9 mouse cellular contexts compared by ENCODE assay signal in genomic region chr19:5824043-5824825, GRCm38 (mm10). TPM values are rescaled to one million over a fixed set of nuclear protein-coding genes. Genes with fewer than 3 reads are reported as not detected.
DNase-seq lines count a peak whose midpoint lies in the region; ATAC-seq and TF ChIP-seq lines count a peak whose summit lies in the region.
"Had no signal": no experiment of that assay in that cellular context is flagged by ENCODE, and none has a peak within 500 bp of the region (broad histone marks: within the 10 kb centered on the region; RNA-seq: fewer than 3 reads in every experiment).

No protein-coding gene starts in this region.

- WGBS in limb, embryonic 15.5 days = 63% methylated on average over 22 of the region's 22 CpGs

- peaks cover 4% of the 10 kb centered on the region; the same call in 1 of the 2 replicates for H3K4me1 ChIP-seq in embryonic fibroblast, embryonic 13.5 days (ENCODE audit: control insufficient read depth, insufficient read depth, low read length)
- peaks cover 34% of the 10 kb centered on the region for H3K4me1 ChIP-seq in limb, embryonic 15.5 days

- peak overlapping the region; percentile 30; the same call in 1 of the 2 replicates for H3K27ac ChIP-seq in embryonic fibroblast, embryonic 13.5 days (ENCODE audit: insufficient read depth, low read length)
- H3K27ac ChIP-seq in limb, embryonic 15.5 days = 0 out of 2 replicates have a peak overlapping the region, but pooled peaks have one; percentile 57

- DNase-seq in cerebellum, adult 9-11 months = peak; percentile 67
- DNase-seq in cerebellum, adult 8-10 months = no peak
- DNase-seq in 3134 (ENCODE audit: extremely low read depth, insufficient read length, low spot score) = peak; percentile 79
- DNase-seq in spleen, postnatal 4 days (ENCODE audit: low spot score in 2 of 2) = no peak
- DNase-seq in spleen, adult 18-20 months = no peak
- no peak for DNase-seq in yolk sac, embryonic 10.5 days (ENCODE audit: low spot score)

- TF ChIP-seq CTCF in embryonic fibroblast, embryonic 13.5 days (IDR thresholded peaks at IDR 0.05; ENCODE audit: borderline replicate concordance, insufficient read depth, low read length) = no peak

- no peak for ATAC-seq in limb, embryonic 15.5 days (ENCODE audit: insufficient number of reproducible peaks, low FRiP score, low TSS enrichment, low read depth)

- H3K4me3 ChIP-seq in embryonic fibroblast, embryonic 13.5 days (ENCODE audit: insufficient read depth, low read length) = no peak overlapping the region
- no peak overlapping the region for H3K4me3 ChIP-seq in limb, embryonic 15.5 days

- no peak overlapping the region for H3K9ac ChIP-seq in limb, embryonic 15.5 days

- no peaks in the 10 kb centered on the region for H3K9me3 ChIP-seq in limb, embryonic 15.5 days
- H3K9me3 ChIP-seq: megakaryocyte, embryonic 14.5 days had no signal

- no peaks in the 10 kb centered on the region for H3K27me3 ChIP-seq in limb, embryonic 15.5 days
- H3K27me3 ChIP-seq: megakaryocyte, embryonic 14.5 days had no signal

- peaks cover 8% of the 10 kb centered on the region; the same call in 1 of the 2 replicates for H3K36me3 ChIP-seq in limb, embryonic 15.5 days

- no peak; the same call in 1 of the 2 replicates for TF ChIP-seq POLR2A in embryonic fibroblast, embryonic 13.5 days (IDR thresholded peaks at IDR 0.05; ENCODE audit: low read depth, low read length)

- no peak overlapping the region for H3K4me2 ChIP-seq in limb, embryonic 15.5 days

RNA-seq across cellular contexts. Expression of gene Frmd8, which starts 50.8 kb away (rescaled TPM):
- 24.9 and 35.7 TPM in 2 replicates for polyA plus RNA-seq in embryonic fibroblast, embryonic 13.5 days (2011; ENCODE audit: insufficient read length, low read depth, missing spikeins)
- 28.4 and 31.3 TPM in 2 replicates for polyA plus RNA-seq in limb, embryonic 15.5 days (2015; fragmentation: Nextera tagmentation; extraction: Ambion mirVana)

RNA-seq across cellular contexts. Expression of gene Scyl1, which starts 53.0 kb away (rescaled TPM):
- 78.4 and 83.1 TPM in 2 replicates for polyA plus RNA-seq in embryonic fibroblast, embryonic 13.5 days (2011; ENCODE audit: insufficient read length, low read depth, missing spikeins)
- 81.6 and 85.1 TPM in 2 replicates for polyA plus RNA-seq in limb, embryonic 15.5 days (2015; fragmentation: Nextera tagmentation; extraction: Ambion mirVana)

RNA-seq across cellular contexts. Expression of gene Slc25a45, which starts 53.4 kb away (rescaled TPM):
- 1.3 and 3.5 TPM in 2 replicates for polyA plus RNA-seq in embryonic fibroblast, embryonic 13.5 days (2011; ENCODE audit: insufficient read length, low read depth, missing spikeins)
- 3.4 and 5.2 TPM in 2 replicates for polyA plus RNA-seq in limb, embryonic 15.5 days (2015; fragmentation: Nextera tagmentation; extraction: Ambion mirVana)

Comparison
In these comparisons a context has a peak if more than half of its experiments do, and no peak if none do; other contexts are left out.
1. DNase-seq: peak in cerebellum, adult 9-11 months (single experiment) and 3134 (single experiment); none in cerebellum, adult 8-10 months (single experiment), spleen, postnatal 4 days (0 of 2), spleen, adult 18-20 months (0 of 2) and yolk sac, embryonic 10.5 days (single experiment).